Mouse (Mus musculus) layer of hippocampus, adult 9-11 months (tissue): ENCODE data around the gene Kat6b.
A peak's percentile ranks its signal among the peaks of the same experiment; 100 is the strongest.
"Not testable (repeated sequence)": the region's sequence is repeated elsewhere in the genome, so short reads cannot be mapped to it uniquely, and the experiment has no call there.

Experiments used
- DNase-seq: peaks from one replicate; pipeline ENCODE4 v3.0.0; 2022

The Kat6b gene

DNA sequence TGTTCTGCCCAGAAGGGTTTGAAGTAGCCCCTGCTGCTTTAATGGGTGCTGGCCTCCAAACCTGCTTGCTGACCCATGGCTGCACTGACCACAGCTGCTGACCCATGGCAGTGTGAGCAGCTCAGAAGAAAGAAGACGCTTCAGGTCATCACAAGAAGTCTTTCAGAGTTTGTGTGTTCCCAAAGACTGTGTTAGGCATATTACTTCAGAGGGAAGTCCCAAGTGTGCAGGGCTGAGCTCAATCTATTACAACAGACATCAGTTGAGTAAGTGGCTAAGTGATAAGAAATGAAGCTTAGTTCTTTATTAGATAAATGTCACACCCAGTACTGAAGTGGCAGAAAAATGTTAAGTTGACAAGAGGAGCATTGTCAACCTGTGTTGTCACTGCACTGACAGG lies 119.4 kb downstream of the Kat6b start:
- DNase-seq = no peak

DNA sequence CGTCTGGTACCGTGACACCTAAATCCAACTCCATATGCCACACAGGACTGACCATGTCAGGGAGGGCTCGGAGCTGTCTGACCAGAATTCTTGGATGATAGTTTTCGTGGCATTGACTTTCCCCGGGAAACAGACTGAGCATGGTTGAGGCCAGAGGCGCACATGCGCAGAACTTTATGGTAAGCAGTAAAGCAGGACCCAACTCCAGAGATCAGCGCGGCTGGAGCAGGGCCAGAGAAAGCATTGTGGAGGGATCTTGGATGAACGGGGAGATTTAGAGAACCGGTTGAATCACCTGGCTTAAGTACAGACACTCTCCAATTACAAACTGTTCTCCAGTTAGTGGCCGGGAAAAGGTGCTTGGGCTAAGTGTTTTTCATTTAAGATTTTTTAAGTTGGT lies 120.9 kb downstream of the Kat6b start:
- DNase-seq = no peak

DNA sequence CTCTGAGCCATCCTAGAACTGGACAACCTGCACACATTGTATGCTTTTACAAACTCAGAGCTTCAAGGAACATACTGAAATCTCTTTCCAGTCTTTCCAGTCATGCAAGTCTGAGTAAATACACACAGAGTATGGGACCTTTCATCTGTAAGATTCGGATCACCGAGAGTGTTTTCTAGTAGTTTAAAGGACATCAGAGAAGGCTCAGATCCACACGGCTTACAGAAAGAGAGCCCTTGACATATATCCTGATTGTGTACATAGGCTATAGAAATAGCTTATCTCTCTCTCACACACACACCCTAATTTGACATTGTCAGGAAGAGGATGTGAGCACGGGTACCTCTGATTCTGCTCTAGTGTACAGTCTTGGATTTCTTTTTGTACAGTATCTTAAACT lies 121.7 kb downstream of the Kat6b start:
- DNase-seq = no peak

DNA sequence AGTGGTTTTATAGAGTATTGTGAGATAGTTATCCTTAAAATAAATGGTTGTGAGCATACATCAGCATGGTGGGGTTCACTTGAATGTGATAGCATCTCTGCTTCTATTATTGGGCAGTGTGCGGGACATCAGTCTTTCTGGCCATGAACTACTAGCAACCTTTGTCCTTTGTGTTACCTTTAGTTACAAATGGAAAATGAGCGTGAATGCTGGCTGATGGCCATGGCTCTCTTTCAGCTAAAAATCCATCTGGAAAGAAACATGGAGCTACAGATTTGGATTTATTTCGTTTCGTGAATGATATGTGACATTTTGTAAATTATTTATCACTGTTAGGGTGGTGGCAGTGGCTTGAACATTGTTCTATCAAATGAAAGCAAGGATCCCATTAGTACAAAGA lies 126.5 kb downstream of the Kat6b start:
- no peak for DNase-seq

DNA sequence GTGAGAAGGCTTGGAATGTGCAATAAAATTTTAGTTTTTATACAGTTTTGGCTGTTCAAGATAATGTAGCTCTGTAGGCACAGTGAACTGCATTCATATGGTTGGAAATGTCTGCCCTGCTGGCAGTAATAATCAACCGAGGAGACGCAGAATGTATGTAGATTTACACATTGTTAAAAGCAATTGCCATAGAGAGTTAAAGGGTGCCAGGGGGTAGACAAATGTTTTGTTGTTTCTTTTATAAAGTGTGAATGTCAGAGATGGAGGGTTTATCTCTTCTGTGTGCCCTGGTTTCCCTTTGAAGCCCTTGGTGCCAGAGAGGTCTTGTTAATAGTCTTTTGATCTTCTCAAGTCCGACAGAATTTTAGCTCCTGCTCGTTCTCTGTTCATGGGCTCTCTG lies 127.7 kb downstream of the Kat6b start:
- no peak for DNase-seq

DNA sequence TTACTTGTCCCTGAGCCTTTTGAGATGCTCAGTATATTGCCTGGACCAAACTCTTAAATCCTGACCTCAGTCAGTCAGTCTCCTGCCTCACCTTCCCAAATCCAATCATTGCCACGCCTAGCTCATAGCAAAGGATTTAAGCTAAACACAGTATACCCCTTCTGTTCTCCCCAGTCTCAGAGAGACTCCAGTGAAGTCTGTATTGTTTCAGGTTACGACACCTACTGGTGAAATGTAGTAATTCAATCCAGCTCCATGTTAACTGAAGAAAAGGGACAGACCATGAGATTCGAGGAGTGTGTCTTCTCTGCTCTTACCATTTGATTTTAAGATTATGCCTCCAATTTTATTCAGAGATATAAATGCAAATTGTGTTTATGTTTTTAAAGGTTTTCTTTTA lies 129.0 kb downstream of the Kat6b start:
- peak; percentile 28 for DNase-seq

DNA sequence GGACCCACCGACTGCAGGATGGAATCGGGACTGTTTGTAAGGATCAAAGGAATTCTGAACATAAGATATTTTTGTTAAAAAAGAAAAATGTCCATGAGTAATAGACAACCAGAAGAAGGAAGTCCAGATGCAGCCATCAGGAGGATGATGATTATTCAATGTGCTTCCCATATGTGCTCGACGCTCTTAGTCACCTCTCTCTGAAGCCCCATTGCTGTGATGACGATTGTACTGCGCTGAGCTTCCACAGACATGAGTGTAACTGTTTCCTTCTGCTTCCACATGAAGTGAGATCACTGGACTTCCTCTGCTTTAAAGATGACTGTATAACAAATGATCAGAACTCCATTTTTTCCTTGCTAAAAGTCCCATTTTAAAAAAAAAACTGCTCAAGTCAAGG lies 131.8 kb downstream of the Kat6b start:
- DNase-seq = peak; percentile 44

DNA sequence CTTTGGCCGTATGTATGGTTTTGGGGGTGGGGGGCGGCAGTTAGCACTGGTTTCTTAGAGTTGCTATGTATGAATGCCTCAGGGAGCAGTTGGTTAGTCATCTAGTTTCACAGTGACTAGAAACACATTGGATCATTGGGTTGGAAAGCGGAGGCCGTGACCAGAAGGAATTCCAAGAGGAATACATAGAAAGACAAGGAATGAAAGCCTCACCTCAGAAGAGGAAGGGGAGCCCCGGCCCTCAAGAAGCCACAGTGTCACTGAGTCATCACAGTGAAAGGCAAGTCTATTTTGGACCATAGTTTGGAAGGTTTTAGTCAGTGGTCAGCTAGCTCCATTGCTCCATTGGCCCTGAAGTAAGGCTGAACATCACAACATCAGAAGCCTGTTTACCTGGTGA lies 132.9 kb downstream of the Kat6b start:
- DNase-seq = no peak

DNA sequence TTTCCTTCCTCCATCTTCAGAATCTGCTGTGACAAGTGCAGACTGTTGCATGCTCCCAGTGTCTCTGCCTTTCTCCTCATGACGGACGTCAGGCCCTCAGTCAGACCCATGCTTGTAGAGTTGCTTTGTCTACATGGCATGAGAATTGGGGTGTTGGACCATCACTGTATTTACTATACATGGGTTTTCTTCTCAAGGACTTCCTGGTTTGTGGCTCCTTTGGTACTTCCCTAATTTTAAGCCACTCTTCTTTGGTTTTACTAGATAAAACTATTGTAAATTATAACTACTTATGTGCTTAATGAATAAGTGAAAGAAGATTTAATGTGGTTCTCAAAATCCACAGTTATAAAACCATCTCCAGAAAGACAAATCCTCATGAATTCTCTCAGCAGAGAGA lies 134.6 kb downstream of the Kat6b start:
- no peak for DNase-seq

DNA sequence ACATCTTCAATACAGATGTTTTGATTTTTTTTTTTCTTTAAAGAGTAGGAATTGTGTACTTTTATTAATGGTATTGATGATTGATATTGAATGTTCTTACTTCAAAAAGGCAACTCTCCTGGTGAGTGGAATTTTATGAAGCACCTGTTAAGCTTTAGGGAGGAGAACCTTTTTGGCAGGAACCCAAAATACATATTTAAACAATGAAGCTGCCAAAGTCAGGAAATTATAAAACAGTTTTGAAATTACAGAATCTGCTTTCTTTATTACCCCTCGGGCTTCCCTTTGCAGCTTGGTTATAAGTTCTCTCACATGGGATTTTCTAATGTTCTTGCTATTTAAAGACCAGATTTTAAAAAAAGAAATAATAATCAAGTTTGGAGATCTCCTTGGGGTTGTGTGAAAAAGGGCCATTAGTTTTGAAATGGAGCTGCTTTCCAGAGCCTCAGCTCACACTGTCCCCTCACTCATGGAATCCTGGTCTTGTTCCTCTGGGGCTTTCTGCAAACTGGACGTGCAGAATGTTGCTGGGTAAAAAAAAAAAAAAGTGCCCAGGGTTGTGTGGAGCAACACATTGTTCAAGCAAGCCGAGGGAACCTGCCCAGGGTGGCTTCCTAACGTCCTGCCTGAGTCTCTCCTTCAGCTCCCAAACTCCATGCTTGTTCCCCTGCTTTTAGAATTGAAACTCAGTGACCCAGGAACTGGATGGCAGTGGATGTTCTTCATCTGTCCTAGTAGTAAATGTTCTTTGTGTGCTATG lies 136.2 kb downstream of the Kat6b start:
- no peak for DNase-seq

DNA sequence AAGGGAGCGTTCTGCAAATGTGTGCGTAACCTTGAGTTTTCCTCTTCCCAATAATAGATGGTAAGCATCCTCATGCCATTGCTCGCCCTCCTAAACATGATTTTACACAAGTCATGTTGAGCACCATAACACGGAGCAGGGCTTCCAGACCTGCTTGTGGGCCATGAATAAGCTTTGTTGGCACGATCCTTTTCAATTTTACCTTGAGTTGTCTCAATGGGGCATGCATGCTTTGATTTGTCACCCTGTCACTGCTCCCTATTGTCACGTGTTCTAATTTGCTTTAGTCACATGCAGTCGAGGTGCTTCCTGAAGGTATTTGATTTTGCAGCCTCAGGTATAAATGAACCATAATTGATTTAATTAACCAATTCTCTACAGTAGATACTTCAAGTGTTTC lies 138.7 kb downstream of the Kat6b start:
- DNase-seq = no peak

DNA sequence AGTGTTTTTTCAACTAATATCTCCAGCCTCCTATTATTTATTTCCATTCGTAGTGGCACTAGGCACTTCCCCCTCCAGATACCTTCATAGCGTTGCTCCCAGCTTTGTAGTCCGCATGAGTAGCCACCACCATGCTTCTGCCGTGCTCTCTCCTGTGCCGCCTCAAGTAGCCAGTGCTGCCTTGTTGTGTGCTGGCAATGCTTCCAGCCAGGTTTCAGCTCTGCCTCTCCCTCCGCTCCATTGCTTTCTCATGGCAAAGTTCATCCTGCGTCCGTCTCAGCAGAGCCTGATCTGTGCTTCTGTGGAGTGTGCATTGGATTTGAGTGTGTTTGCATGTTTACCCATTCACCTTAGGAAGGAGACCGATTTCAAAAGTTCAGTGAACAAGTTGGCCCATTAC lies 144.7 kb downstream of the Kat6b start:
- no peak for DNase-seq

DNA sequence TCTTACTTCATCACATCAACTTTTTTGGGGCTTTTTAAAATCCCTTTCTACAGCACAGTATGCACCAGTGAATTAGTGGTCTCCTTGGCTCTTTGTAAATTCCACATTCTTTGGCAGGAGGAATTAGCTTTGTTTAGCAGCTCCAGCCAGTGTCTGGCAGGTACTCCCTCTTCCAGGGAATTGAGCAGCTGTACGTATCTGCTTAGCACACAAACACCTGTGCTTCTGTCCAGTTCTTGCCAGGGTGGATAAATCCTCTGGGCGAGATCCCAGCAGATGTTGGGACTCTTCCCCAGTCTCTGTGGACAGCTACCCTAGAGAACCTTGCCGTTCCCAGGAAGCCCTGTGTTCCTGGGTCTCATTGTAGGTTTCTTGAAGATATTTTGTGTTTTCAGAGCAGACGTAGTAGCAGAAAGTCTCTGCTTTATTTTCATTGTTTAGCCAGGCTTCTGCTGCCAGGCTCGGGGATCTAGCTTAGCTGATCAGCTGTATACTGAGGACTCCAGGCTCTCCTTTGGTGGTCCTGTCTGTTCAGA lies 150.5 kb downstream of the Kat6b start:
- DNase-seq = no peak

DNA sequence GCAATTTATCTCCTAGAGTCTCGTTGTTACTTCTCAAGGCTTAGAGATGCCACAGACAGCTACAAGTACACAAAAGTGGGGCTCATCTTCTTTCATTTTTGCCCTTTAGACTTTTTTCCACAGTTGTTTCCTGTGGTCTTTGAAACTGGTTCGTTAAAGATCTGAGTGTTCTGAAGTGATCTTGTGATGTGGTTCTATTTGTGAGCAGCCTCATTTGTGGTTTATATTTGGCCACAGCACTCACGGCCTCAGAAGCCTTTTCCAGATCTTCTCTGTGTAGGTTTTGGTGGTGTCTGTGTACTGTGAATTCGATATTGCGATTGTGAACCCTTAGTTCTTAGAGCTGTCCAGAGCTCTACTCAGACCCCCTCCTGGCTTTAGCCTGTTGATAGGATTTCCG lies 155.3 kb downstream of the Kat6b start:
- DNase-seq = no peak

DNA sequence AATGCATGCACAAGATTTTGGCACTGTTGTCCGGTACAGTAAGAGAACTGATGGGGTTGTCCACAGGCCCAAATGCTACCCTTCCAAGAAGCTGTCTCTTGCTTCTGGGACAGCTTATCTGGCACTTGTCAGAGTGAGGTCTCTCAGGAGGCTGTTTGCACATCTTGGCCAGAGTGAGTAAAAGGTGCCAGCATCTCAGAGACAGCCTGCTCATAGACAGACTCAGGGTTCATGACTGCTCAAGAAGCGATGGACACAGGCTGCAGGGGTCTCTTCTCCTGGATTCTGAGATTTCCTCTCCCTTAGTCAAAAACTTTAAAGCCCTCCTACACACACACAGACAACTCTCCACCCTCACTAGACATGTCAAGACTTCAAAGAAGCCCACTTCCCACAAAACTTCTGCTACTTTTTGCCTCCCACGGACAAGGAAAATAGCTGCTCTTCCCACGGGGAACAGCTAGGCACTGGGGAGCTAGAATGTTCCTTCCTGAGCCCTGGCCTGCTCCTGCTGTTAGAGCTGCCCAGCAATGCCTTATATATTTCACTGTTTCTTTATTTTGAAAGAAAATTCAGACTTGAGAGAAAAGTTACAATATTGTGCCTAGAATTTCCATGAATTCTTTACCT lies 159.7 kb downstream of the Kat6b start:
- DNase-seq = no peak

DNA sequence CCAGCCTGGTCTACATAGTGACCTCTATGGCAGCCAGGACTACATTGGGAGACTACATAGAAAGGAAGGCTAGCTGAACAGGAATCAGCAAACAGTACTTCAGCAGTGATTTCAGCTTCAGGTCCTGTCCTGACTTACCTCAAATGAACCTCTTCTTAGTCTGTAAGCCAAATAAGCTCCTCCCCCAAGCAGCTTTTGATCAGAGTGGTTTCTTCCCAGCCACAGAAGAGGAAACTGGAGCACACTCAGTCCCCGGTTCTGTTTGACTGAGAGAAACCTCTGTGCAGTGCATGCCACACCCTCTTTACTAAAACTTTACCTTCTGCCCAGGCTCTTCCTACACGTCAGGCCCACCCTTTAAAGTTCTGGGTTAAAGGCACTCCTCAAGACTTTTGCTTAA lies 172.6 kb downstream of the Kat6b start:
- DNase-seq = no peak

DNA sequence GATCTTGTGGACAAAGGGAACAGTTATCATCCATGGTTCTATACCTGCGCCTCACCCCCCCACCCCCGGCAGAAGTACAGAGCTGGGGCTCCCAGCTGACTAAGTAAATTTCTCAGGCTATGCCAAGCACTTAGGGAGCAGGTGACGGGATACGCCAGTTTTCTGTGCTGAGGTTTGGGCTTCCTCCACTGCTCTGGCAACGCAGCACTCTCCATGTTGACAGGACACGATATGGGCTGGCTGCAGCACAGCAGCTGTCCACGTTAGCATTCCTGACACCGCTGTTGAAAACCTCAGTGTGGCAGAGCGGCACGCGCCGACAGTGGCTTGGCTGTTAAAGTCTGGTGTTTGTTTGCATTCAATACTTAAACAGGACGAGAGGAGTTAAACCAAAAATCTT lies 177.9 kb downstream of the Kat6b start:
- no peak for DNase-seq

DNA sequence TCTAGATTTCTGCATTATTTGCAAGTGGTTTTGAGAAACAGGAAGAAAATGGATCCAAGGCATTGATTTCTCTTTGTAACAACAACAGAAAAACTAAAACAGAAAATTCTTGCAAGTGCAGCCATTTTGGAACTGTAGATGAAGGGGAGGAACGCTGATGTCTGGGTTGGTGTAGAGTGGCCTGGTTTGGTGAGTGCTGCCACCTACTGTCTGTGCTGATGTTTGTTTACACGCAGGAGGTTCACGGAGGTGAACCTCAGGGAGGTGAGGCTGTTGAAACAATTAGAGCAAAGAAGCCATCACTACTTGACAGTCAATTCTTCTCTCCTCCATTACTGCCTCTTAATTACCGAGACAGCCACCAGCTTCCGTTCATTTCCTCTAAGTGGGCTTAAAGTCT lies 178.4 kb downstream of the Kat6b start:
- peak; percentile 58 for DNase-seq

DNA sequence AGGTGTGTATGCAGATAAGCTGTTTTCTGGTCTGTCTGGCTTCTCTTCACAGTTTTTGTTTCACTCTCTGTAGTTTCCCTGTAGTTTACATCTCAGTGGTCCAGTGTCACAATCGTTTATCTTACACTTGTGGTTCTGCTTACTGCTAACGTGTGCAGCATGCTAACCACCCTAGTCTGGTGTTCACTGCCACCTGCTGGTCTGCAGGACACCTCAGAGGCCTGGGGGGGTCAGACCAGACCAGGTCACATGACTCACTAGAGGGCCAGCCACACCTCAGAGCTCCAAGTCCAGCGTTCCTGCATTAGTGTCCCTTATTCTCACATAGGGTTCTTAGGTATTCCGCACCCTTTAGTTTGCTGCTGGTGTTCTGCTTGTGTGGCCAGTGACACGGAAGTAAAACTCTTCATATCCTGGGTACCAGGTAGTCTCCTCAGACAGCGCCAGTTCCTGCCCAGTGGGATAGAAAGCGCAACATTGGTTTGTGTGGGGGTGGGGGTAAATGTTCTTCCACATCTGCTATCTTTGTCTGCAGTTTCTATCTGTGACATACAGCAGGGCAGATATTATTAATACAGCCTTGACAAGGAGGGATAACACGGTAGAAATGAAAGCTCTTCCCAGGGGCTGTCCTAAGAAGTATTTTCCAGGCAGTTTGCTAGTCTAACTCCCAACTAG lies 181.4 kb downstream of the Kat6b start:
- no peak for DNase-seq

DNA sequence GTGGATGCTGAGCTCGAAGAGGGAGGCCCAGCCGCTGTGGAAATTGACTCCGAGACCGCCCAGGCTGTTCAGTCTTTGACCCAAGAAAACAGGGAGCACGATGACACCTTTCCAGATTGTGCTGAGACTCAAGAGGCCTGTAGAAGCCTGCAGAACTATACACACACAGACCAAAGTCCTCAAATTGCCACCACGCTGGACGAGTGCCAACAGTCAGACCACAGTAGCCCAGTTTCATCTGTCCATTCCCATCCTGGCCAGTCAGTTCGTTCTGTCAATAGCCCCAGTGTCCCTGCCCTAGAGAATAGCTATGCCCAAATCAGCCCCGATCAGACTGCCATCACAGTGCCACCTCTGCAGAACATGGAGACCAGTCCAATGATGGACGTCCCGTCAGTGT lies 188.0 kb downstream of the Kat6b start:
- no peak for DNase-seq

DNA sequence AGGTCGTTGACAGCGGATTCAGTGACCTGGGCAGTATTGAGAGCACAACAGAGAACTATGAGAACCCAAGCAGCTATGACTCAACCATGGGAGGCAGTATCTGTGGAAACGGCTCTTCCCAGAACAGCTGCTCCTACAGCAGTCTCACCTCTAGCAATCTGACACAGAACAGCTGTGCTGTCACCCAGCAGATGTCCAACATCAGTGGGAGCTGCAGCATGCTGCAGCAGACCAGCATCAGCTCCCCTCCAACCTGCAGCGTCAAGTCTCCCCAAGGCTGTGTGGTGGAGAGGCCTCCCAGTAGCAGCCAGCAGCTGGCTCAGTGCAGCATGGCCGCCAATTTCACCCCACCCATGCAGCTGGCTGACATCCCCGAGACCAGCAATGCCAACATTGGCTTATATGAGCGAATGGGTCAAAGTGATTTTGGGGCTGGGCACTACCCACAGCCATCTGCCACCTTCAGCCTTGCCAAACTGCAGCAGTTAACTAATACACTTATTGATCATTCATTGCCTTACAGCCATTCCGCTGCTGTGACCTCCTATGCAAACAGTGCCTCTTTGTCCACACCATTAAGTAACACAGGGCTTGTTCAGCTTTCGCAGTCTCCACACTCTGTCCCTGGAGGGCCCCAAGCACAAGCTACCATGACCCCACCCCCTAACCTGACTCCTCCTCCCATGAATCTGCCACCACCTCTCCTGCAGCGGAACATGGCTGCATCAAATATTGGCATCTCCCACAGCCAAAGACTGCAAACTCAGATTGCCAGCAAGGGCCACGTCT lies 188.6 kb downstream of the Kat6b start:
- DNase-seq = peak; percentile 54

DNA sequence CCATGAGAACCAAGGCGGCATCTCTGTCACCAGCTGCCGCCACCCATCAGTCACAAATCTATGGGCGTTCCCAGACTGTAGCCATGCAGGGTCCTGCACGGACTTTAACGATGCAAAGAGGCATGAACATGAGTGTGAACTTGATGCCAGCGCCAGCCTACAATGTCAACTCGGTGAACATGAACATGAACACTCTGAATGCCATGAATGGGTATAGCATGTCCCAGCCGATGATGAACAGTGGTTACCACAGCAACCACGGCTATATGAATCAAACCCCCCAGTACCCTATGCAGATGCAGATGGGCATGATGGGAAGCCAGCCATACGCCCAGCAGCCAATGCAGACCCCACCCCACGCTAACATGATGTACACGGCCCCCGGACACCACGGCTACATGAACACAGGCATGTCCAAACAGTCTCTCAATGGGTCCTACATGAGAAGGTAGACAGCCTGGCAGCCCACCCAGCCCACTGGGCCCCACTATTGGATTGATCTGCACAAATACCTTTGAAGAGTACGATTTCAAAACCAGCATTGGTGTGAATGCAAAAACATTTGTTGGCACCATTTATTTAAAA lies 189.3 kb downstream of the Kat6b start:
- DNase-seq = not testable (repeated sequence)

DNA sequence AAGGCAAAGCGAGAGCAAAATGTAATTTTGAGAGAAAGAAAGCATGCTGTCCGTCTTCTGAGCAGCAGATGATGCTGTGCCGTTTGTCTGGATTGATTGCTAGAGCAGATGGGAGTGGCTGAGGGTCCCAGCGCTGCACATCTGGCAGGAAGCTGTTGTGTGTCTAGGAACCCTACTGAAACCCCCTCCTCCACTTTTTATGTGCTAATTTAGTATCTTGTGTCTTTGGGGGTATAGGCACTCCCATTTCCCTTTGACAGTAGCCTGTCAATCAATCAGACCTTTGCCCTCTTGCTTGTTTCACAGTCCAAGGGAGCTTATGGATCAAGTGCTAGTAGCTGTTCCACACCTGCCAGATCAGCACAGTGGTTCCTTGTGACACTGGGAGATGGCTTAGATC lies 191.9 kb downstream of the Kat6b start:
- no peak for DNase-seq
